Mouse (Mus musculus) R1 (cell line): Measurements from ENCODE around the gene Rack1.

Source experiments
- DNase-seq: peaks from one replicate; pipeline ENCODE4 v3.0.0-alpha.2; 2018; ENCODE audit warnings: low read depth, low spot score

Gene Rack1

GRCm38 (mm10) chr11:48795221-48795620, 4.9 kb upstream of the Rack1 start:
- DNase-seq = no peak

GRCm38 (mm10) chr11:48796290-48796689, 3.8 kb upstream of the Rack1 start:
- no peak for DNase-seq

GRCm38 (mm10) chr11:48797287-48797686, 2.8 kb upstream of the Rack1 start:
- no peak for DNase-seq

GRCm38 (mm10) chr11:48798308-48798707, 1.8 kb upstream of the Rack1 start:
- DNase-seq = no peak

- DNase-seq = no peak
These were observed 880 bp upstream of the Rack1 start for GRCm38 (mm10) chr11:48798984-48799920.

GRCm38 (mm10) chr11:48801831-48802772, 2.0 kb downstream of the Rack1 start:
- DNase-seq = no peak

GRCm38 (mm10) chr11:48803988-48804387, 3.9 kb downstream of the Rack1 start:
- no peak for DNase-seq

- no peak for DNase-seq
These were observed 4.8 kb downstream of the Rack1 start for GRCm38 (mm10) chr11:48804922-48805321.

GRCm38 (mm10) chr11:48806856-48807562, 6.9 kb downstream of the Rack1 start:
- peak; percentile 70 for DNase-seq

GRCm38 (mm10) chr11:48807563-48808303, 7.6 kb downstream of the Rack1 start:
- no peak for DNase-seq

GRCm38 (mm10) chr11:48808304-48808646, 8.1 kb downstream of the Rack1 start:
- DNase-seq = no peak

GRCm38 (mm10) chr11:48808737-48809433, 8.8 kb downstream of the Rack1 start:
- peak; percentile 46 for DNase-seq

- peak; percentile 57 for DNase-seq
These were observed 9.3 kb downstream of the Rack1 start for GRCm38 (mm10) chr11:48809434-48809830.

- no peak for DNase-seq
These were observed 10.0 kb downstream of the Rack1 start for GRCm38 (mm10) chr11:48810142-48810541.

GRCm38 (mm10) chr11:48813782-48814181, 13.7 kb downstream of the Rack1 start:
- DNase-seq = no peak

- no peak for DNase-seq
These were observed 15.7 kb downstream of the Rack1 start for GRCm38 (mm10) chr11:48815851-48816250.

GRCm38 (mm10) chr11:48816281-48816781, 16.2 kb downstream of the Rack1 start:
- peak; percentile 83 for DNase-seq

- peak; percentile 99 for DNase-seq
These were observed 16.9 kb downstream of the Rack1 start, which contains the start of gene Trim41 for GRCm38 (mm10) chr11:48816800-48817665. Gene Trim41 (minus strand): TSS chr11:48817353.

GRCm38 (mm10) chr11:48817794-48818193, 17.7 kb downstream of the Rack1 start:
- DNase-seq = no peak
